Mouse (Mus musculus): ENCODE data around the gene Unc93b1.

DNA sequence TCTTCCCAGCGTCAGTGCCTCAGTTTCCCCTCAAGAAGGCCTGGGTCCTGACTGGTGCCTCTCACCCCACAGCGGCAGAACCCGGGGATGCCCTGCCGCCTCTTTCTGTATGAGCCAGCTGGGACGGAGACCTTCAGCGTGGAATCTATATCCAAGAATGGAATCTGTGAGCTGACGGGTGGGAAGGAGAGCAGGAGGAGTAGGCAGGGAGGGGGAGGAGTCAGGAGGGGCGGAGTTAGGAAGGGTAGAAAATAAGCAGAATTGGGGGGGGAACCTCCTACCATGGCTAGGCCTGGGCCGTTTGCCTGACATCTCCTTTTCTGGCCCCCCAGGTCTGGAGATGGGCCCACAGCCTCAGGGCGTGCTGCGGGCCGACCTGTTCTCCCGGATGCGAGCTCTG lies 53.1 kb downstream of the Unc93b1 start:
- TF ChIP-seq CTCF (IDR thresholded peaks at IDR 0.05; ENCODE audit: low read depth) (no peak), EP300 (IDR thresholded peaks at IDR 0.05; ENCODE audit: low read depth) (no peak)
